Mouse (Mus musculus) heart, embryonic 16.5 days (tissue): ENCODE measurements at regions not wholly inside any gene's neighbourhood (a gene's known extent, or its start where the extent isn't known, plus 50 kb on each side); places are given as distances from the start of the nearest gene placed in this dataset.

Source experiments
- ATAC-seq: fragments of 200-750 bp; cut with Nextera tagmentation; replicated peaks from 2 replicates; pipeline ENCODE4 v1.8.0; 2017; ENCODE audit warnings: moderate number of reproducible peaks; ENCODE audit not compliant: insufficient read depth, low FRiP score; ENCODE audit errors: extremely low read depth
- H3K27ac ChIP-seq: fragments of 300-500 bp; sonication (generic); 2 replicates; pipeline ENCODE4 v1.5.1; 2014; ENCODE audit warnings: mild to moderate bottlenecking, low read length, control low read depth, moderate library complexity
- H3K27me3 ChIP-seq: fragments of 300-500 bp; sonication (generic); 2 replicates; pipeline ENCODE4 v1.6.1; 2014; ENCODE audit warnings: low read length, mixed read lengths; ENCODE audit not compliant: control insufficient read depth, insufficient read depth
- H3K36me3 ChIP-seq: fragments of 300-500 bp; sonication (generic); 2 replicates; pipeline ENCODE4 v1.6.1; 2014; ENCODE audit not compliant: control insufficient read depth, insufficient read depth
- H3K4me1 ChIP-seq: fragments of 300-500 bp; sonication (generic); 2 replicates; pipeline ENCODE4 v1.6.1; 2014; ENCODE audit warnings: low read length, mixed read lengths; ENCODE audit not compliant: control insufficient read depth, insufficient read depth
- H3K4me2 ChIP-seq: fragments of 300-500 bp; sonication (generic); 2 replicates; pipeline ENCODE4 v1.6.1; 2014; ENCODE audit warnings: low read depth, mild to moderate bottlenecking, control low read depth, low read length
- H3K4me3 ChIP-seq: fragments of 300-500 bp; sonication (generic); 2 replicates; pipeline ENCODE4 v1.5.1; 2014; ENCODE audit warnings: mild to moderate bottlenecking, control low read depth, low read length
- H3K9ac ChIP-seq: fragments of 300-500 bp; sonication (generic); 2 replicates; pipeline ENCODE4 v1.6.1; 2014; ENCODE audit warnings: low read length, control low read depth
- H3K9me3 ChIP-seq: fragments of 300-500 bp; sonication (generic); replicated peaks from 2 replicates; pipeline ENCODE4 v1.6.1; 2016; ENCODE audit warnings: low read length; ENCODE audit not compliant: control insufficient read depth
- WGBS: fragments of 180-500 bp; shearing (Covaris S2); extraction: QIAGEN DNeasy Blood & Tissue Kit; methylation state at CpG from one replicate; pipeline ENCODE4 v1.1.7; 2014; 5-methylcytosine and 5-hydroxymethylcytosine counted together

DNA sequence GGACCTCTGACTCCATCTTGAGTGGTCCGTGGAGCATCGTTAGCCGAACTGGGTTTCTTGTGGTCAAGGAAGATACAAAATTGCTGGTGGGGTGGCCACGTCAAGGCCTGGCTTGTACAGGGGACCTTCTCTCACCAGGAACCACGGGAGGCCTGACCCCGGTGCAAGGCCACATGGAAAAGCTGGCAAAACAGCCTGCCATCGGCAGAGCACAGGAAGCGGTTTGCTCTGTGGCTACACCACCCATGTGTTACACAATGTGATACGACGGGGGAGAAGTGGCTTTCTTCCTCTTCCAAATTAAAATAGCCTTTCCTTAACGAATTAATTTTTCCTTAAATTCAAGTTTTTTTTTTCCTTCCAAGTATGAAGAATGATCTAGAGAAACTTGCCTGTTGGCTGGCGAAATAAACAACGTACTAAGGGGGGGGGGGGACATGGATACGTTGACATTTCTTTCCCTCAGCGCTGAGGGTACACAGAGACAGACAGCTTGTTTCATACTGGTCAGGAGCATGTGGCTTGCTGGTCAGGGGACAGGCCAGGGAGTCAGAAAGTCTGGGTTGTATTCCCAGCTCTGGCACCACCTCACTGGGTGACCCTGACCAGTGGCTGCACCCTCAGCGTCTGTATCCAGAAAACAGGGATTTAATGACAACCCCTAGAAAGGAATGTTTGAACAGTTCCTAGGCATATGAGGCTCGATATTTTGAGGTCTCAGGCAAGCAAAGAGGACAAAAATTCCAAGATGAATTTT lies 64.0 kb upstream of the Slc25a13 start:
- no peak overlapping the region for H3K27ac ChIP-seq
- WGBS = 78% methylated on average over 17 of the region's 17 CpGs
- peaks cover 8% of the 10 kb centered on the region for H3K9me3 ChIP-seq
- no peak overlapping the region for H3K4me3 ChIP-seq
- no peaks in the 10 kb centered on the region for H3K36me3 ChIP-seq
- ATAC-seq = no peak
- no peaks in the 10 kb centered on the region for H3K27me3 ChIP-seq
- H3K4me2 ChIP-seq = no peak overlapping the region
- H3K4me1 ChIP-seq = no peaks in the 10 kb centered on the region
- H3K9ac ChIP-seq = no peak overlapping the region

DNA sequence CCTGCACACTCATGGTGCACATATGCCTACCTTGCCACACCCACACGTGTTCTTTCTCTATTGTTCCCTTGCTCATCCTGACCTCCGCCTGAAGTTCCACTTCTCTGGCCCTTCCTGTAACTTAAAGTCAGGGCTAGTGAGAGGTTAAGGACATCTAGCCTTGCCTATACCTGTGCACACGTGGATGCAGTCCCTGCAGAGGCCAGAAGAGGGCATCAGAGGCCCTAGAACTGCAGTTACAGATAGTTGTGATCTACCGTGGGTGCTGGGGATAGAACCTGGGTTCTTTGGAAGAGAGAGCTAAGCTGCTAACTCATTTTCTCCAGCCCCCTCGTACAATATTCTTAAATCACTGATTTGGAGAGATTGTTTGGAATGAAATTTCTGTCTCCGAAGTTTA lies 62.7 kb upstream of the Slc25a13 start:
- H3K36me3 ChIP-seq = no peaks in the 10 kb centered on the region
- 80% methylated on average over 6 of the region's 6 CpGs for WGBS

DNA sequence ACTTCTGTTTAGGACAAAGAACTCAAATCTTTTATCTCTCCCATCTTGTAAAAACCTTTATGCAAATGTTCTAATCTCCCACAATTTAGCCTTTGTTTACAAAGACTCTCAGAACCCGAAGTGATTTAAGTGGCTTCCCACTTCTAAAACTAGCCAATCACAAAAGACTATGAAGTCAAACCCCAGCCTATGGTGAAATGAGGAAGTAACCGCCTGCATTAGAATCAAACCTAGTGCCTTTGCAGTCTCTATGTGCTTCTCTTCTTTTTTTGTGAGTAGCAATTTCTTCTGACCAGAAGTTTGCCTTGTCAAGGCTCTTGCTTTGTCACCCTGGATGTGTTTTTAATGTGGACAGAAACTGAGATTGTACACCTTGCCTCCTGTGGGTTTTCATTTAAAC lies 53.6 kb upstream of the Slc25a13 start:
- ATAC-seq = no peak
- no peak overlapping the region for H3K27ac ChIP-seq
- H3K27me3 ChIP-seq = no peaks in the 10 kb centered on the region
- no peaks in the 10 kb centered on the region for H3K36me3 ChIP-seq
- WGBS = 42% methylated on average over 2 of the region's 2 CpGs
- no peak overlapping the region for H3K9ac ChIP-seq
- H3K4me2 ChIP-seq = no peak overlapping the region
- no peak overlapping the region for H3K4me3 ChIP-seq
- H3K9me3 ChIP-seq = no peaks in the 10 kb centered on the region
- no peaks in the 10 kb centered on the region for H3K4me1 ChIP-seq

More for the DNA sequence above, 62.7 kb upstream of the Slc25a13 start:
- no peak for ATAC-seq
- Histone ChIP-seq H3K27ac (no peak overlapping the region), H3K4me2 (no peak overlapping the region), H3K4me1 (no peaks in the 10 kb centered on the region), H3K9ac (no peak overlapping the region), H3K9me3 (peaks cover 8% of the 10 kb centered on the region), H3K27me3 (no peaks in the 10 kb centered on the region), H3K4me3 (no peak overlapping the region)
